ENCODE assay signal across 9 mouse cellular contexts in genomic region chr6:85477366-85477917, GRCm38 (mm10). TPM values are rescaled to one million over a fixed set of nuclear protein-coding genes. Genes with fewer than 3 reads are reported as not detected.
DNase-seq lines count a peak whose midpoint lies in the region; ATAC-seq and TF ChIP-seq lines count a peak whose summit lies in the region.
"Had no signal": no experiment of that assay in that cellular context is flagged by ENCODE, and none has a peak within 500 bp of the region (broad histone marks: within the 10 kb centered on the region; RNA-seq: fewer than 3 reads in every experiment).

No protein-coding gene starts in this region.

- 29% methylated on average over 10 of the region's 10 CpGs for WGBS in liver, embryonic 11.5 days
- WGBS in forebrain, postnatal 0 days: 38% methylated on average over 10 of the region's 10 CpGs
- WGBS in midbrain, embryonic 13.5 days: 44% methylated on average over 10 of the region's 10 CpGs

- H3K27ac ChIP-seq in liver, embryonic 11.5 days (ENCODE audit: low read depth, low read length): no peak overlapping the region
- H3K27ac ChIP-seq in forebrain, postnatal 0 days (ENCODE audit: low read depth, low read length): no peak overlapping the region
- H3K27ac ChIP-seq in midbrain, embryonic 13.5 days: no peak overlapping the region
- H3K27ac ChIP-seq: hindbrain, embryonic 15.5 days had no signal

- TF ChIP-seq CTCF in forebrain, postnatal 0 days (IDR thresholded peaks at IDR 0.05; ENCODE audit: low read depth): peak; percentile 67

- H3K36me3 ChIP-seq in liver, embryonic 11.5 days (ENCODE audit: control insufficient read depth, insufficient read depth, low read length): no peaks in the 10 kb centered on the region
- H3K36me3 ChIP-seq in forebrain, postnatal 0 days (ENCODE audit: insufficient read depth): peaks cover 45% of the 10 kb centered on the region
- peaks cover 44% of the 10 kb centered on the region for H3K36me3 ChIP-seq in midbrain, embryonic 13.5 days

- ATAC-seq in liver, embryonic 11.5 days (replicated peaks; ENCODE audit: low FRiP score): no peak
- ATAC-seq in forebrain, postnatal 0 days: peak; percentile 45
- peak; percentile 51; the same call in 1 of the 2 replicates for ATAC-seq in midbrain, embryonic 13.5 days

- DNase-seq in liver: peak; percentile 40
- DNase-seq in liver, embryonic 11.5 days (ENCODE audit: low spot score): no peak
- DNase-seq in adrenal gland, postnatal 14 days: peak; percentile 69
- no peak for DNase-seq in forebrain, postnatal 0 days
- DNase-seq in frontal cortex, postnatal 14 days (ENCODE audit: low spot score in 2 of 2): no peak
- DNase-seq in left cerebral cortex, postnatal 25 days (ENCODE audit: low spot score in 2 of 2): no peak

- no peak overlapping the region for H3K4me2 ChIP-seq in liver, embryonic 11.5 days
- H3K4me2 ChIP-seq in forebrain, postnatal 0 days (ENCODE audit: low read depth): no peak overlapping the region
- no peak overlapping the region for H3K4me2 ChIP-seq in midbrain, embryonic 13.5 days (replicated peaks)
- H3K4me2 ChIP-seq: hindbrain, embryonic 15.5 days had no signal

- no peaks in the 10 kb centered on the region for H3K4me1 ChIP-seq in liver, embryonic 11.5 days (replicated peaks; ENCODE audit: control insufficient read depth, insufficient read depth, low read length)
- no peaks in the 10 kb centered on the region for H3K4me1 ChIP-seq in forebrain, postnatal 0 days (ENCODE audit: insufficient read depth)
- H3K4me1 ChIP-seq in midbrain, embryonic 13.5 days (replicated peaks): no peaks in the 10 kb centered on the region
- H3K4me1 ChIP-seq: hindbrain, embryonic 15.5 days had no signal

- intact Hi-C loops in left cerebral cortex, postnatal 25 days (cut with DNase I): no loop called here

- H3K9me3 ChIP-seq in liver, embryonic 11.5 days (ENCODE audit: control insufficient read depth, low read length): no peaks in the 10 kb centered on the region
- H3K9me3 ChIP-seq in forebrain, postnatal 0 days (ENCODE audit: low read length): no peaks in the 10 kb centered on the region
- no peaks in the 10 kb centered on the region for H3K9me3 ChIP-seq in midbrain, embryonic 13.5 days
- H3K9me3 ChIP-seq: hindbrain, embryonic 15.5 days had no signal

- no peak overlapping the region for H3K4me3 ChIP-seq in liver, embryonic 11.5 days (ENCODE audit: low read depth, low read length)
- no peak overlapping the region for H3K4me3 ChIP-seq in forebrain, postnatal 0 days (ENCODE audit: low read depth, low read length)
- no peak overlapping the region for H3K4me3 ChIP-seq in midbrain, embryonic 13.5 days (replicated peaks)
- H3K4me3 ChIP-seq: hindbrain, embryonic 15.5 days had no signal

- peaks cover 32% of the 10 kb centered on the region for H3K27me3 ChIP-seq in liver, embryonic 11.5 days (replicated peaks; ENCODE audit: control insufficient read depth, insufficient read depth, low read length)
- no peaks in the 10 kb centered on the region for H3K27me3 ChIP-seq in forebrain, postnatal 0 days (ENCODE audit: insufficient read depth, low read length)
- peaks cover 4% of the 10 kb centered on the region; the same call in 1 of the 2 replicates for H3K27me3 ChIP-seq in midbrain, embryonic 13.5 days
- H3K27me3 ChIP-seq: hindbrain, embryonic 15.5 days had no signal

- H3K9ac ChIP-seq in liver, embryonic 11.5 days (ENCODE audit: low read depth, low read length): no peak overlapping the region
- H3K9ac ChIP-seq in forebrain, postnatal 0 days: no peak overlapping the region
- no peak overlapping the region for H3K9ac ChIP-seq in midbrain, embryonic 13.5 days (replicated peaks)
- H3K9ac ChIP-seq: hindbrain, embryonic 15.5 days had no signal

RNA-seq across cellular contexts. Expression of gene Fbxo41, which starts 25.4 kb away (rescaled TPM):
- polyA plus RNA-seq in liver, embryonic 11.5 days (2014; fragmentation: Nextera tagmentation; extraction: Ambion mirVana): 0.04 and 0.08 TPM in 2 replicates
- total RNA-seq in adrenal gland, postnatal 14 days (2021): 0.44 and 0.83 TPM in 2 replicates
- total RNA-seq in forebrain, postnatal 0 days (2014; rRNA removed): 42.5 and 46.7 TPM in 2 replicates
- polyA plus RNA-seq in forebrain, postnatal 0 days (2015; fragmentation: Nextera tagmentation; extraction: Ambion mirVana): 8.4 and 11.9 TPM in 2 replicates
- 4.7 and 5.0 TPM in 2 replicates for polyA plus RNA-seq in midbrain, embryonic 13.5 days (2015; fragmentation: Nextera tagmentation; extraction: Ambion mirVana)
- 100 to 1,000 TPM; 109 to 112 TPM for total RNA-seq in left cerebral cortex, postnatal 25 days (2021)

RNA-seq across cellular contexts. Expression of gene Pradc1, which starts 25.7 kb away (rescaled TPM):
- 35.7 and 37.7 TPM in 2 replicates for polyA plus RNA-seq in liver, embryonic 11.5 days (2014; fragmentation: Nextera tagmentation; extraction: Ambion mirVana)
- 13.8 and 15.2 TPM in 2 replicates for total RNA-seq in adrenal gland, postnatal 14 days (2021)
- total RNA-seq in forebrain, postnatal 0 days (2014; rRNA removed): 7.1 and 15.2 TPM in 2 replicates
- 31.3 and 36.4 TPM in 2 replicates for polyA plus RNA-seq in forebrain, postnatal 0 days (2015; fragmentation: Nextera tagmentation; extraction: Ambion mirVana)
- polyA plus RNA-seq in midbrain, embryonic 13.5 days (2015; fragmentation: Nextera tagmentation; extraction: Ambion mirVana): 21.6 and 24.3 TPM in 2 replicates
- 10 to 100 TPM; 25.6 to 28.5 TPM for total RNA-seq in left cerebral cortex, postnatal 25 days (2021)

RNA-seq across cellular contexts. Expression of gene Cct7, which starts 26.1 kb away (rescaled TPM):
- polyA plus RNA-seq in liver, embryonic 11.5 days (2014; fragmentation: Nextera tagmentation; extraction: Ambion mirVana): 695 and 755 TPM in 2 replicates
- total RNA-seq in adrenal gland, postnatal 14 days (2021): 218 and 224 TPM in 2 replicates
- total RNA-seq in forebrain, postnatal 0 days (2014; rRNA removed): 273 and 320 TPM in 2 replicates
- 552 and 579 TPM in 2 replicates for polyA plus RNA-seq in forebrain, postnatal 0 days (2015; fragmentation: Nextera tagmentation; extraction: Ambion mirVana)
- 630 and 636 TPM in 2 replicates for polyA plus RNA-seq in midbrain, embryonic 13.5 days (2015; fragmentation: Nextera tagmentation; extraction: Ambion mirVana)
- 100 to 1,000 TPM; 206 to 214 TPM for total RNA-seq in left cerebral cortex, postnatal 25 days (2021)

RNA-seq across cellular contexts. Expression of gene Egr4, which starts 35.9 kb away (rescaled TPM):
- not detected in 2 replicates for polyA plus RNA-seq in liver, embryonic 11.5 days (2014; fragmentation: Nextera tagmentation; extraction: Ambion mirVana)
- total RNA-seq in adrenal gland, postnatal 14 days (2021): 0.26 TPM in 1 of 2 replicates, not detected in the other
- 1.3 and 1.7 TPM in 2 replicates for total RNA-seq in forebrain, postnatal 0 days (2014; rRNA removed)
- polyA plus RNA-seq in forebrain, postnatal 0 days (2015; fragmentation: Nextera tagmentation; extraction: Ambion mirVana): 1.9 and 2.0 TPM in 2 replicates
- not detected in 2 replicates for polyA plus RNA-seq in midbrain, embryonic 13.5 days (2015; fragmentation: Nextera tagmentation; extraction: Ambion mirVana)
- total RNA-seq in left cerebral cortex, postnatal 25 days (2021): 10 to 100 TPM; 52.8 to 54.4 TPM
- polyA plus RNA-seq: stomach, embryonic 14.5 days had no signal

RNA-seq across cellular contexts. Expression of gene Smyd5, which starts 45.7 kb away (rescaled TPM):
- 65.5 and 68.2 TPM in 2 replicates for polyA plus RNA-seq in liver, embryonic 11.5 days (2014; fragmentation: Nextera tagmentation; extraction: Ambion mirVana)
- 25.0 and 33.0 TPM in 2 replicates for total RNA-seq in adrenal gland, postnatal 14 days (2021)
- total RNA-seq in forebrain, postnatal 0 days (2014; rRNA removed): 63.2 and 65.8 TPM in 2 replicates
- polyA plus RNA-seq in forebrain, postnatal 0 days (2015; fragmentation: Nextera tagmentation; extraction: Ambion mirVana): 49.3 and 61.7 TPM in 2 replicates
- 51.2 and 51.5 TPM in 2 replicates for polyA plus RNA-seq in midbrain, embryonic 13.5 days (2015; fragmentation: Nextera tagmentation; extraction: Ambion mirVana)
- 10 to 100 TPM; 38.6 to 39.4 TPM for total RNA-seq in left cerebral cortex, postnatal 25 days (2021)

Comparison
In these comparisons a context has a peak if more than half of its experiments do, and no peak if none do; other contexts are left out.
1. DNase-seq: peak in liver (single experiment) and adrenal gland, postnatal 14 days (single experiment); none in liver, embryonic 11.5 days (single experiment), forebrain, postnatal 0 days (single experiment), frontal cortex, postnatal 14 days (0 of 2) and left cerebral cortex, postnatal 25 days (0 of 2).
2. RNA of gene Fbxo41, which starts 25.4 kb away (total RNA-seq): 109 to 112 TPM in left cerebral cortex, postnatal 25 days and 42.5 to 46.7 TPM in forebrain, postnatal 0 days; 0.44 to 0.83 TPM in adrenal gland, postnatal 14 days; every median in the first group is over 10 times any median in the second.